ENCODE assay signal across 8 mouse cellular contexts in the genomic region with DNA sequence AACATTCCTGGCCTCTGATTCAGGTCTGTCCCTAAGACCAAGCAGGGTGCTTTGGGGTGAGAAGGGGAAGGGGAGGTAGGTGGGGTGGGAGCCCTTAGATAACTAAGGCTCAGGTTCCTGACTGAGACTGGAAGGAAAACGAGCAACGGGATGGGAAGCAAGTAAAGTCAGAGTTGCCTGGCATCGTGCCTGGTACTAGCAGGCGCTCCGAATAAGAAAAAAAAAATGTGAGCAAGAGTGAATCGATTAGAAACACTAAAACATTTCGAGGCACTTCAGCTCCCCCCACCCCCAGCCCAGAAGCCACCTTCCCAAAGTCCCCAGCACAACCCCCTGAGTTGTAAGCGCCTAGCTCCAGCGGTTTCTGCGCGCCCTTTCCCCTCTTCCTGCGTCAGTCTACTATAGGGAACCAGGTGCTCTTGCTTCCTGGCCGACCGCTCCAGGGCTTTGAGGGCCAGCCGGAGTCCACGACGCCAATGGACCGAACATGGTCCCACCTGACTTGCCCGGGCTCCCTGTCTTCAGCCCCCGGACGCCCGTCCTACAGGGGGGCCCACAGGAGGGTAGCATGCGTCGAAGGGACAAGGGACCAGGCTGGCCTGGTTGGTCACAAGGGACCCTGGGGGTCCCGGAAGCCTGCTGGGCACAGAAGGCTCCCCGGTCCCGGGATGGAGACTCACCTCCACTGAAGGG. TPM values are rescaled to one million over a fixed set of nuclear protein-coding genes. Genes with fewer than 3 reads are reported as not detected.
DNase-seq lines count a peak whose midpoint lies in the region; ATAC-seq and TF ChIP-seq lines count a peak whose summit lies in the region.

No protein-coding gene starts in this region.

- intact Hi-C loops in left cerebral cortex, adult 2 months (cut with DNase I): no loop called here

- H3K9me3 ChIP-seq in embryonic facial prominence, embryonic 11.5 days (replicated peaks; ENCODE audit: control insufficient read depth, low read length): no peaks in the 10 kb centered on the region
- no peaks in the 10 kb centered on the region for H3K9me3 ChIP-seq in hindbrain, embryonic 16.5 days (ENCODE audit: control insufficient read depth, low read length)
- no peaks in the 10 kb centered on the region for H3K9me3 ChIP-seq in stomach, embryonic 15.5 days

- H3K9ac ChIP-seq in embryonic facial prominence, embryonic 11.5 days (replicated peaks; ENCODE audit: low read length): peak overlapping the region; percentile 34; the same call in 1 of the 2 replicates
- 0 out of 2 replicates have a peak overlapping the region, but pooled peaks have one; percentile 13 for H3K9ac ChIP-seq in hindbrain, embryonic 16.5 days (ENCODE audit: low read depth, low read length)
- H3K9ac ChIP-seq in stomach, embryonic 15.5 days: no peak overlapping the region

- no peak overlapping the region for H3K27ac ChIP-seq in left cerebral cortex, adult 2 months
- H3K27ac ChIP-seq in embryonic facial prominence, embryonic 11.5 days (replicated peaks; ENCODE audit: low read depth, low read length): no peak overlapping the region
- H3K27ac ChIP-seq in hindbrain, embryonic 16.5 days (ENCODE audit: low read depth, low read length): no peak overlapping the region
- H3K27ac ChIP-seq in stomach, embryonic 15.5 days: no peak overlapping the region

- H3K36me3 ChIP-seq in embryonic facial prominence, embryonic 11.5 days (replicated peaks; ENCODE audit: control insufficient read depth, insufficient read depth, low read depth, low read length): no peaks in the 10 kb centered on the region
- H3K36me3 ChIP-seq in hindbrain, embryonic 16.5 days (ENCODE audit: control insufficient read depth, insufficient read depth, low read length): no peaks in the 10 kb centered on the region
- H3K36me3 ChIP-seq in stomach, embryonic 15.5 days: no peaks in the 10 kb centered on the region

- DNase-seq in left cerebral cortex, adult 2 months (ENCODE audit: extremely low spot score in 1 of 2, low spot score in 2 of 2): no peak
- DNase-seq in left cerebral cortex, adult 9 months (ENCODE audit: low spot score in 2 of 2): no peak
- DNase-seq in embryonic facial prominence, embryonic 11.5 days (ENCODE audit: low spot score): peak; percentile 6
- peak; percentile 3 to 8 for DNase-seq in lung, adult 18-20 months
- no peak for DNase-seq in cerebellum, postnatal 14 days
- no peak for DNase-seq in thymus, postnatal 4 days

- no peaks in the 10 kb centered on the region for H3K4me1 ChIP-seq in embryonic facial prominence, embryonic 11.5 days (ENCODE audit: control insufficient read depth, insufficient read depth, low read length)
- no peaks in the 10 kb centered on the region for H3K4me1 ChIP-seq in hindbrain, embryonic 16.5 days (ENCODE audit: control insufficient read depth, insufficient read depth, low read depth, low read length)
- H3K4me1 ChIP-seq in stomach, embryonic 15.5 days: no peaks in the 10 kb centered on the region

- no peak for TF ChIP-seq CTCF in left cerebral cortex, adult 2 months (IDR thresholded peaks at IDR 0.05)

- 21% methylated on average over 27 of the region's 27 CpGs for WGBS in embryonic facial prominence, embryonic 11.5 days
- WGBS in hindbrain, embryonic 16.5 days: 21% methylated on average over 23 of the region's 27 CpGs
- 18% methylated on average over 27 of the region's 27 CpGs for WGBS in stomach, embryonic 15.5 days

- peak; percentile 76 for ATAC-seq in embryonic facial prominence, embryonic 11.5 days (replicated peaks; ENCODE audit: insufficient number of reproducible peaks, low FRiP score, low TSS enrichment, low read depth)
- ATAC-seq in hindbrain, embryonic 16.5 days: peak; percentile 67
- ATAC-seq in stomach, embryonic 15.5 days (ENCODE audit: insufficient read depth, low FRiP score, low read depth): peak; percentile 56; the same call in 1 of the 2 replicates

- H3K27me3 ChIP-seq in embryonic facial prominence, embryonic 11.5 days (ENCODE audit: control insufficient read depth, insufficient read depth, low read length): no peaks in the 10 kb centered on the region
- H3K27me3 ChIP-seq in hindbrain, embryonic 16.5 days (replicated peaks; ENCODE audit: control insufficient read depth, insufficient read depth, low read length): no peaks in the 10 kb centered on the region
- H3K27me3 ChIP-seq in stomach, embryonic 15.5 days (replicated peaks): no peaks in the 10 kb centered on the region

- H3K4me2 ChIP-seq in embryonic facial prominence, embryonic 11.5 days (ENCODE audit: low read depth, low read length): peak overlapping the region; percentile 69
- peak overlapping the region; percentile 76 for H3K4me2 ChIP-seq in hindbrain, embryonic 16.5 days (ENCODE audit: low read length)
- peak overlapping the region; percentile 66 for H3K4me2 ChIP-seq in stomach, embryonic 15.5 days

- H3K4me3 ChIP-seq in left cerebral cortex, adult 2 months: peak overlapping the region; percentile 35
- peak overlapping the region; percentile 43 for H3K4me3 ChIP-seq in embryonic facial prominence, embryonic 11.5 days (ENCODE audit: low read depth, low read length)
- peak overlapping the region; percentile 43 for H3K4me3 ChIP-seq in hindbrain, embryonic 16.5 days (ENCODE audit: low read length)
- H3K4me3 ChIP-seq in stomach, embryonic 15.5 days (replicated peaks): peak overlapping the region; percentile 48

RNA-seq across cellular contexts. Expression of a gene that starts 0.5 kb away (rescaled TPM):
- under 1 TPM; 0.43 to 0.56 TPM for total RNA-seq in left cerebral cortex, adult 2 months (2021)
- polyA plus RNA-seq in embryonic facial prominence, embryonic 11.5 days (2014; fragmentation: Nextera tagmentation; extraction: Ambion mirVana): 0.74 and 1.6 TPM in 2 replicates
- 0.95 and 1.0 TPM in 2 replicates for polyA plus RNA-seq in hindbrain, embryonic 16.5 days (2015; fragmentation: Nextera tagmentation; extraction: Ambion mirVana)
- polyA plus RNA-seq in stomach, embryonic 15.5 days (2015; fragmentation: Nextera tagmentation; extraction: Ambion mirVana): 2.5 TPM in 2 replicates

RNA-seq across cellular contexts. Expression of a gene that starts 52.3 kb away (rescaled TPM):
- total RNA-seq in left cerebral cortex, adult 2 months (2021): not detected
- not detected in 2 replicates for polyA plus RNA-seq in embryonic facial prominence, embryonic 11.5 days (2014; fragmentation: Nextera tagmentation; extraction: Ambion mirVana)
- polyA plus RNA-seq in hindbrain, embryonic 16.5 days (2015; fragmentation: Nextera tagmentation; extraction: Ambion mirVana): not detected in 2 replicates
- not detected in 2 replicates for polyA plus RNA-seq in stomach, embryonic 15.5 days (2015; fragmentation: Nextera tagmentation; extraction: Ambion mirVana)

Comparison
In these comparisons a context has a peak if more than half of its experiments do, and no peak if none do; other contexts are left out.
1. DNase-seq: peak in embryonic facial prominence, embryonic 11.5 days (single experiment) and lung, adult 18-20 months (2 of 2); none in left cerebral cortex, adult 2 months (0 of 2), left cerebral cortex, adult 9 months (0 of 2), cerebellum, postnatal 14 days (0 of 2) and thymus, postnatal 4 days (single experiment).
2. Peak in every context shown above with its lines, with median percentiles within 50 percentile points of each other: H3K4me3 ChIP-seq, ATAC-seq and H3K4me2 ChIP-seq.